Mouse (Mus musculus): ENCODE data around the gene Ppp1r37.

- TF ChIP-seq MAFK (IDR thresholded peaks at IDR 0.05; ENCODE audit: insufficient read depth, low read depth, low read length) (no peak), ZC3H11A (IDR thresholded peaks at IDR 0.05; ENCODE audit: borderline replicate concordance, low read depth, low read length) (no peak)
Observed at GRCm38 (mm10) chr7:19554168-19554567, 8.7 kb downstream of the Ppp1r37 start.
